Mouse (Mus musculus): ENCODE data around the gene Txndc16. TPM values are rescaled to one million over a fixed set of nuclear protein-coding genes. Genes with fewer than 3 reads are reported as not detected.

Txndc16 gene
- total RNA-seq (2014; fragmentation: Nextera tagmentation) (not detected in 2 replicates), total RNA-seq (2017) (0.41 and 0.71 TPM in 2 replicates), polyA plus RNA-seq (2012) (0.07 TPM in 1 of 2 replicates, not detected in the other)

DNA sequence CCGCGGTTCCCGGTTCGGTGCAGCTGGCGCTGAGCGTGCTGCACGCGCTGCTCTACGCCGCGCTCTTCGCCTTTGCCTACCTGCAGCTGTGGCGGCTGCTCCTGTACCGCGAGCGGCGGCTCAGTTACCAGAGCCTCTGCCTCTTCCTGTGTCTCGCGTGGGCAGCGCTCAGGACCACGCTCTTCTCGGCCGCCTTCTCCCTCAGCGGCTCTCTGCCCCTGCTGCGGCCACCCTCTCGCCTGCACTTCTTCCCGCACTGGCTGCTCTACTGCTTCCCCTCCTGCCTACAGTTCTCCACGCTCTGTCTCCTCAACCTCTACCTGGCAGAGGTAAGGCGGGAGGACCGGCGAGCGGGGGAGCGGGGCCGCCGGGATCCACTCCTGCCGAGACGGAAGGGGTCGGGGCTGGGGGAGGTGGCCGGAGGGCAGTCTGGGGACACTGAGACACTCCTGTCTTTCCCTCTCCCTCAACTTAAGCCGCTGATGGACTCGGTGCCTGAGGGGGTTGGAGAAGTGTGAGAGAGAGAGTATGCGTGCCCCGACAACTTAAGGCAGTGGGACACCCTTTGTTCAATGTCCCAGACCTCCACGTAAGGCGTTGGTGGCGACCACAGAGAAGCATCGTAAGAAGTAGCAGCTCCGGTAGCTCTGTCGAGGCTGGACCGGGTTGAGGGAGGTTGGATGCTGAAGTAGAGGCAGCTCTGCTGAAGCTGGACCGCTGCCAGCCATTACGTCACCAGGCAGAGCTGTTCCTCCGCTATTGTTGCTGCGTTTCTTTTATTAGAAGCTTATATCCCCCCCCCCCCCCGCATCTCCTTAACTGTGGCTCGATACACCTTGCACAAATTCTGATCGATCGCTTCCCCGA is at the start of gene Txndc16:
TSS of gene Txndc16 (minus strand) at position 239 of the 867 bp plus-strand sequence.
- Histone ChIP-seq H3K27me3 (ENCODE audit: insufficient read depth, low read length) (peaks cover 7% of the 10 kb centered on the region; the same call in 1 of the 2 replicates), H3K9me3 (replicated peaks) (peaks cover 16% of the 10 kb centered on the region), H3K4me1 (ENCODE audit: insufficient read depth, low read depth, low read length) (no peaks in the 10 kb centered on the region), H3K36me3 (replicated peaks) (no peaks in the 10 kb centered on the region), H3K4me3 (ENCODE audit: low read depth, low read length) (no peak within 1 kb of the TSS)
- no peak for DNase-seq (ENCODE audit: low spot score)
- TF ChIP-seq CTCF (IDR thresholded peaks at IDR 0.05; ENCODE audit: low read depth, low read length) (no peak), TAL1 (conservative IDR thresholded peaks at IDR 0.05; ENCODE audit: low read depth, low read length) (no peak), GATA2 (IDR thresholded peaks at IDR 0.05; ENCODE audit: borderline replicate concordance, low read depth, low read length) (no peak), GATA1 (IDR thresholded peaks at IDR 0.05; ENCODE audit: borderline replicate concordance, low read length) (no peak), POLR2AphosphoS5 (IDR thresholded peaks at IDR 0.05; ENCODE audit: insufficient replicate concordance, low read depth, low read length) (no peak)
- no peak for ATAC-seq (ENCODE audit: extremely low read depth, insufficient number of reproducible peaks, low FRiP score, poor library complexity, severe bottlenecking)

DNA sequence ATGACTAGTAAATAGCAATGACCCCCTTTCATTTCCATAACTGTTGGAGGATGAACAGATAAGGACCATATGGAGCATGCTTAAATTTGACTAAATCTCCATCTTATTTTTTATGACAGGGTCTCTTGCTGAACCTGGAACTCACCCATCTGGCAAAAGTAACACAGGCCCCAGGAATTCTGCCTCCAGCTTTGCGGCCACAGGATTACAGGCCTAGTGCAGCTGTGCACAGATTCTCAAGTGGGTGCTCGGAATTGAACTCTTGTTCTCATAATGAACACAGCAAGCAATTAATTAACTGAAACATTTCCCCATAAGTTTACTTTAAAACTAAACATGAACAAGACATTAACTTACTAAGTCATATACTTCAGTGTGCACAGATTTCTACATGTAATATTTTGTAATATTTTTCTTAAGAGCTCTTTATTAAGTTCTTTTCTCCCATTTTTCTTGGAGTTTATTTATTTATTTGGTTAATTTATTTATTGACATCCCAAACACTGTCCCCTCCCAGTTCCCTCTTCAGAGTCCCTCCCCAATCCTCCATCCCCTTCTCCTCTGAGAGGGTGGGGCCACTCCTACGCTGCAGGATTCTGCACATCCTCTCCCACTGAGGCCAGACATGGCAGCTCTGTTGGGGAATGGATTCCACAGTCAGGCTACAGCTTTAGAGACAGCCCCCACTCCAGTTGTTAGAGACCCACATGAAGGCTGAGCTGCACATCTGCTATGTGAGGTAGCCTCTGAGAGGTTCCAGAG is 43.9 kb upstream of the Txndc16 start:
- TF ChIP-seq GATA1 (IDR thresholded peaks at IDR 0.05; ENCODE audit: borderline replicate concordance, low read length), result no peak
- no peak for TF ChIP-seq CTCF (IDR thresholded peaks at IDR 0.05; ENCODE audit: low read depth, low read length)
- no peak for TF ChIP-seq TAL1 (conservative IDR thresholded peaks at IDR 0.05; ENCODE audit: low read depth, low read length)
- no peak for TF ChIP-seq GATA2 (IDR thresholded peaks at IDR 0.05; ENCODE audit: borderline replicate concordance, low read depth, low read length)
- no peak for TF ChIP-seq POLR2AphosphoS5 (IDR thresholded peaks at IDR 0.05; ENCODE audit: insufficient replicate concordance, low read depth, low read length)
- H3K27me3 ChIP-seq (ENCODE audit: insufficient read depth, low read length), result peaks cover 9% of the 10 kb centered on the region

DNA sequence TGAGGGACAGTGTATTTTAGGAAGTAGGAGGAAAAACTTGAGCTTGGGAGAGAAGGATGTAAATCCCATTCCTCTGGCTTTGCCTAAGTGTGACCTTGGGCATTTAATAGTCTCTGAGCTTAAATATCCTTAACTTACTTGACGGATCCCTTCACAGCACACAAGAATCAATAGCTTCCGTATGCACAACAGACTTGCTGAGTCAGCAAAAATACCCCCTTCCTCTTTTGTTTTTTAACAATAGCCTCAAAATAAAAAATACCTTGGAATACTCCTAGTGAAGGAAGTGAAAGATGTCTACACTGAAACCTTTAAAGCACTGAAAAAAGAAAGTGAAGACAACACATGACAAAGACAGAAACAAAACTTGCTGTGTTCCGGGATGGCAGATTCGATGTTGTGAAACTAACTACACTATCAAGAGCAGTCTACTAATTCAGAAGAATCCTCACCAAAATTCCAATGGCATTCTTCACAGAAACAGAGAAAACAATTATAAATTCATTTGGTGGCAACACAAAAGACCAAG is 31.5 kb upstream of the Txndc16 start:
- TF ChIP-seq POLR2AphosphoS5 (IDR thresholded peaks at IDR 0.05; ENCODE audit: insufficient replicate concordance, low read depth, low read length) (no peak), GATA1 (IDR thresholded peaks at IDR 0.05; ENCODE audit: borderline replicate concordance, low read length) (no peak), TAL1 (conservative IDR thresholded peaks at IDR 0.05; ENCODE audit: low read depth, low read length) (no peak), CTCF (IDR thresholded peaks at IDR 0.05; ENCODE audit: low read depth, low read length) (no peak), GATA2 (IDR thresholded peaks at IDR 0.05; ENCODE audit: borderline replicate concordance, low read depth, low read length) (no peak)
- no peak overlapping the region for H3K4me3 ChIP-seq (ENCODE audit: low read depth, low read length)
- H3K36me3 ChIP-seq (replicated peaks), result no peaks in the 10 kb centered on the region
- DNase-seq (ENCODE audit: low spot score) (no peak), ATAC-seq (ENCODE audit: extremely low read depth, insufficient number of reproducible peaks, low FRiP score, poor library complexity, severe bottlenecking) (no peak)
- H3K9me3 ChIP-seq (replicated peaks), result no peaks in the 10 kb centered on the region
- H3K4me1 ChIP-seq (ENCODE audit: insufficient read depth, low read depth, low read length), result no peaks in the 10 kb centered on the region
- H3K27me3 ChIP-seq (ENCODE audit: insufficient read depth, low read length), result no peaks in the 10 kb centered on the region; the same call in 1 of the 2 replicates

More for the DNA sequence above, 43.9 kb upstream of the Txndc16 start:
- Histone ChIP-seq H3K4me1 (ENCODE audit: insufficient read depth, low read depth, low read length) (no peaks in the 10 kb centered on the region), H3K36me3 (replicated peaks) (no peaks in the 10 kb centered on the region), H3K4me3 (ENCODE audit: low read depth, low read length) (no peak overlapping the region), H3K9me3 (replicated peaks) (no peaks in the 10 kb centered on the region)
- no peak for DNase-seq (ENCODE audit: low spot score)
- no peak for ATAC-seq (ENCODE audit: extremely low read depth, insufficient number of reproducible peaks, low FRiP score, poor library complexity, severe bottlenecking)

DNA sequence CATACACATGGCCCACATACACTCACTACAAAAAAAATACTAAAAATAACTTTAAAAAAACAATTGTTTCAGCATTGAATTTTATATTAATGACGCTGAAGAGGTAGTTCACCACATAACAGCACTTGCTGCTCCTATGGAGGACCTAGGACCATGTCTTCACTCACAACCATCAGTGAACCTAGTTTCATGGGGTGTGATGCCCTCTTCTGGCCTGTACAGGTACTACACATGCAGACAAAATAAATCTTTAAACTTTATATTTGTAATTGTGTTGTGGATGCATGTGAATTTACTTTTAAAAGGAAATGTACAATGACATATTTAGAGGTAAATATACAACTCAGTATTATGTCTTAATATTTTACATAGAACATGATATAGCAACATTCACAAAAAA is 21.5 kb upstream of the Txndc16 start:
- Histone ChIP-seq H3K4me3 (ENCODE audit: low read depth, low read length) (no peak overlapping the region), H3K27me3 (ENCODE audit: insufficient read depth, low read length) (peaks cover 2% of the 10 kb centered on the region; the same call in 1 of the 2 replicates), H3K9me3 (replicated peaks) (no peaks in the 10 kb centered on the region), H3K4me1 (ENCODE audit: insufficient read depth, low read depth, low read length) (no peaks in the 10 kb centered on the region), H3K36me3 (replicated peaks) (no peaks in the 10 kb centered on the region)
- peak; percentile 36 for TF ChIP-seq CTCF (IDR thresholded peaks at IDR 0.05; ENCODE audit: low read depth, low read length)
- no peak for TF ChIP-seq TAL1 (conservative IDR thresholded peaks at IDR 0.05; ENCODE audit: low read depth, low read length)
- DNase-seq (ENCODE audit: low spot score) (no peak), ATAC-seq (ENCODE audit: extremely low read depth, insufficient number of reproducible peaks, low FRiP score, poor library complexity, severe bottlenecking) (no peak)

DNA sequence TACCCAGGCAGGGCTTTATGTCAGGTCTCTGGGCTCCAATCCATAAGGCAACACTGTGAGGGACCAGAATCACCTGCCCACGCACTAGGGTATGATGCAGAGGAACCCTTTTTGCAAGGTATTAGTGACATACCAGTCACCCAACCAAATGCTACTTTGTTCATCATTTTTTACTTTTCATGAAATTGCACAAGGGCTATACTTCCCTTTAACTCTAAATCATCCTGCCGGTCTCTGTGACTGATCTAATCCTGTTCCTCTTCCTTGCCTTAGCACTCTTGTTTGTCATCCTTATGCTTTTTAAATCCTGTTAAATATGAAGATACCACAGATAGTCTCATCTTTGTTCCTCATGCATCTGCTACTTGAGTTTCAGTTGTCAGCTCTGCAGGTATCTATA is 18.9 kb upstream of the Txndc16 start:
- no peak for ATAC-seq (ENCODE audit: extremely low read depth, insufficient number of reproducible peaks, low FRiP score, poor library complexity, severe bottlenecking)
- DNase-seq (ENCODE audit: low spot score), result no peak
- peaks cover 2% of the 10 kb centered on the region; the same call in 1 of the 2 replicates for H3K27me3 ChIP-seq (ENCODE audit: insufficient read depth, low read length)
- no peaks in the 10 kb centered on the region for H3K9me3 ChIP-seq (replicated peaks)
- no peak for TF ChIP-seq TAL1 (conservative IDR thresholded peaks at IDR 0.05; ENCODE audit: low read depth, low read length)
- no peak for TF ChIP-seq GATA1 (IDR thresholded peaks at IDR 0.05; ENCODE audit: borderline replicate concordance, low read length)
- no peak for TF ChIP-seq GATA2 (IDR thresholded peaks at IDR 0.05; ENCODE audit: borderline replicate concordance, low read depth, low read length)
- TF ChIP-seq CTCF (IDR thresholded peaks at IDR 0.05; ENCODE audit: low read depth, low read length), result no peak
- no peak for TF ChIP-seq POLR2AphosphoS5 (IDR thresholded peaks at IDR 0.05; ENCODE audit: insufficient replicate concordance, low read depth, low read length)
- H3K4me1 ChIP-seq (ENCODE audit: insufficient read depth, low read depth, low read length), result no peaks in the 10 kb centered on the region
- no peaks in the 10 kb centered on the region for H3K36me3 ChIP-seq (replicated peaks)
- H3K4me3 ChIP-seq (ENCODE audit: low read depth, low read length), result no peak overlapping the region

Measured in G1E (cell line).